Mouse (Mus musculus) layer of hippocampus, postnatal 25 days (tissue): ENCODE measurements around the gene Shkbp1. TPM values are rescaled to one million over a fixed set of nuclear protein-coding genes. Genes with fewer than 3 reads are reported as not detected.

ENCODE experiments used
- total RNA-seq, 2 experiments: library from RNA; stranded (reverse); gene quantifications; 2 replicates each; pipeline ENCODE4 v1.2.3; 2021

Shkbp1 gene
- total RNA-seq, 2 experiments from 2014 or later: 19.7 to 30.4 TPM

Other genes starting within 250 kb of the Shkbp1 start
- gene Cyp2f2, start 236.1 kb downstream of the Shkbp1 start, total RNA-seq: under 1 TPM in 1 of 2 experiments, not detected in 1; 0.20 TPM
- not detected for gene Cyp2t4, start 202.3 kb downstream of the Shkbp1 start, total RNA-seq
- gene Egln2, start 189.2 kb downstream of the Shkbp1 start, total RNA-seq: 10 to 100 TPM; 91.6 to 99.5 TPM
- 10 to 100 TPM; 89.6 to 92.5 TPM for gene Rab4b, start 177.1 kb downstream of the Shkbp1 start, total RNA-seq
- not detected for gene Gm21983, start 174.9 kb downstream of the Shkbp1 start, total RNA-seq
- 1 to 10 TPM; 2.3 to 2.4 TPM for gene Mia, start 174.9 kb downstream of the Shkbp1 start, total RNA-seq
- 10 to 100 TPM; 22.4 to 25.9 TPM for gene BC024978, start 160.2 kb downstream of the Shkbp1 start, total RNA-seq
- 10 to 100 TPM; 83.1 to 89.2 TPM for gene Snrpa, start 159.7 kb downstream of the Shkbp1 start, total RNA-seq
- 1 to 10 TPM; 7.2 to 8.3 TPM for gene Itpkc, start 127.4 kb downstream of the Shkbp1 start, total RNA-seq
- gene Coq8b, start 123.0 kb downstream of the Shkbp1 start, total RNA-seq: 10 to 100 TPM; 33.8 to 36.0 TPM
- gene Numbl, start 97.6 kb downstream of the Shkbp1 start, total RNA-seq: 100 to 1,000 TPM; 147 to 149 TPM
- 10 to 100 TPM; 47.2 to 61.7 TPM for gene Ltbp4, start 18.3 kb downstream of the Shkbp1 start, total RNA-seq
- not detected for gene Gm20479, start 1.4 kb upstream of the Shkbp1 start, total RNA-seq
- 100 to 1,000 TPM; 121 to 142 TPM for gene Sptbn4, start 91.7 kb upstream of the Shkbp1 start, total RNA-seq
- gene Blvrb, start 92.0 kb upstream of the Shkbp1 start, total RNA-seq: 10 to 100 TPM; 16.1 to 22.6 TPM
- 1 to 10 TPM; 3.3 to 3.9 TPM for gene Sertad3, start 117.7 kb upstream of the Shkbp1 start, total RNA-seq
- gene Sertad1, start 130.9 kb upstream of the Shkbp1 start, total RNA-seq: 1 to 10 TPM; 7.0 to 7.3 TPM
- gene Prx, start 143.3 kb upstream of the Shkbp1 start, total RNA-seq: under 1 TPM; 0.32 to 0.38 TPM
- under 1 TPM; 0.12 to 0.17 TPM for gene Hipk4, start 167.2 kb upstream of the Shkbp1 start, total RNA-seq
- gene Pld3, start 197.2 kb upstream of the Shkbp1 start, total RNA-seq: 100 to 1,000 TPM; 625 to 635 TPM
- 10 to 100 TPM; 23.5 to 24.2 TPM for gene 2310022A10Rik, start 197.2 kb upstream of the Shkbp1 start, total RNA-seq
- gene Akt2, start 235.5 kb upstream of the Shkbp1 start, total RNA-seq: 100 to 1,000 TPM in 1 of 2 experiments, 10 to 100 TPM in 1; 93.8 to 122 TPM